Mouse (Mus musculus): ENCODE data around the gene Zc3h10.
"Not testable (repeated sequence)": the region's sequence is repeated elsewhere in the genome, so short reads cannot be mapped to it uniquely, and the experiment has no call there.

Gene Zc3h10

DNA sequence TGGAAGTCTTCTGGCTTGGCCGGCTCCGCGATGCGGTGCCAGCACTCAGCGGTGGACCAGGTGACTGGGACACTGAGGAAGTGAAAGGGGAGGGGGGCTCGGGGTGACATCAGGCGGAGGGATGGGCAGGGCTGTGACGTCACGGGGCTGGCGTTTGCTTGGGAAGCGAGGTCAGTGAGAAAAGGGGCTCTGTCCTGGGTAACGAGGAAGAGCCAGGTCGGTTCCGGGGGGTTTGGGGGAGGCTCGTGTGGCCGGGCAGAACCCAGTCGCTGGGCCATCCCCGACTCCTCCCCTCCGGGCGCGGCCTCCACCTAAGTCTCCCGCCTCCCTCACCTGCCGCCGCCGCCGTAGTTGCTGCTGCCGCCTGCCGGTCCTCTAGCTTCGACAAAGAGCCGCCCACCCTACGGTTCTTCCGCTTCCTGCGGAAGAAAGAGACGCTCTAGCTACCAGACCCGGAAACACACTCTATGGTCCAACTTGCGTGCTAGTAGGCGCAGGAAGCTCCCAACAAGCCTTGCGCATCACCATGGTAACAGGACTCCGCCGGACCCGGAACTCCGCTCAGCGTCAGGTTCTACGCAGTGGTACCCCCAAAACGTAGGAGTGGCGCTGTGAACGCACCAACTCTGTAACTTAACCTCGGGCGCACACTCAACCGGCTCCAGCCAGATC, at the start of gene Zc3h10:
Gene Zc3h10, minus strand, starts transcription at position 414 of the 672 bp plus-strand sequence.
- peak; percentile 98 for DNase-seq (ENCODE audit: low read depth)

DNA sequence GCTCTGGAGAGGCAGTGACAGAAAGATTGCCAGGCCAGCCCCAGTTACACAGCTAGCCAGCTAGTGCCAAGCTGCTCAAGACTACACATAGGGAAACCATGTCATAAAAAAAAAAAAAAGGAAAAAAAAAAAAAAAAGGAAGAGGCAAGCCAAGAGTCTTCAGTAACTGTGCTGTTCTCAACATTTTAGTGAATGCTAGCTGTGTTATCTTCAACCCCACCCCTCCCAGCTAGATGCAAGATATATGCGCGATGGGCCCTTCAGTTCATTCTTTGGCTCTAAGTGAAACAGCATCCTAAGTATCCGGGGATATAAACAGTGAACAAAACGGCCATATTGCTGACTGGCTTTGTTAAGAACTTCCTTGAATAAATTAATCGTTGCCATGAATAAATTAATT, 45.2 kb upstream of the Zc3h10 start:
- no peak for DNase-seq (ENCODE audit: low read depth)

DNA sequence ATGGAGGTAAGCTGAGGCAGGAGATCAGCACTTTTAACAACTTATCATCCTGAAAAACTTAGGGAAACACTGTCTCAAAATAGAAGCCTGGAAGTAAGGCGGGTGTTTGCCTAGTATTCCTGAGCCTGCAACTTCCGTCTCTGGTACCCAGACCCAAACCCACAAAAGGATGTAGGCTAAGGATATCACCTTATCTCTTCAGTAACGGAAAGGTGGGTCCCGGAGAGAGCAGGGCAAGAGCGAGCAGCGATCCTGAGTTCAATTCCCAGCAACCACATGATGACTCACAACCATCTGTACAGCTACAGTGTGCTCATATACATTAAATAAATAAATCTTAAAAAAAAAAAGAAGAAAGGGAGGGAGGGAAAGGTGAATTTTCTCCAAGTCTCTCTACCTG, 43.9 kb upstream of the Zc3h10 start:
- no peak for DNase-seq (ENCODE audit: low read depth)

DNA sequence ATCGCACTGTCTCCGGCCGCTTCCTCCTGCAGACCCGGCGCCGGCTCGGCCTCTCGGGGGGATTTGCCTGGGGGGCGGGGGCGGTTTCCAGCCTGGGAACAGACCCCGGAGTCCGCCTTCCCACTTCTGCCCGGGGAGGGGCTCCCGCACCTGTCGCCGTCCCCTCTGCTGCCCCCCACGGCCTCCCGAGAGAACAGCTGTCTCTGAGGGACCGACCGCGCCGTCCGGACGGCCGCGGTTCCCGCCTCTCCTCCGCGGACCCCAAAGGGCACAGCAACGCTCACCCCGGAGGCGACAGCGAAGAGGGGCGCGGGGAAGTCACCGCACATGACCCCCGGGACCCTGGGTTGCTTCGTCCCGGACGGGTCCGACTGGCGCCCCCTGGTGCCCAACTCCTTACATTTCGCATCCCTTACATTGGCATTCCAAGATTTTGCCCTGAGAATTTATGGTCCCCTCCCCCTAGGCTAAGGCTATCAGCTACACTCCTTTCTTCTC, 42.7 kb upstream of the Zc3h10 start:
- peak; percentile 78 for DNase-seq (ENCODE audit: low read depth)

DNA sequence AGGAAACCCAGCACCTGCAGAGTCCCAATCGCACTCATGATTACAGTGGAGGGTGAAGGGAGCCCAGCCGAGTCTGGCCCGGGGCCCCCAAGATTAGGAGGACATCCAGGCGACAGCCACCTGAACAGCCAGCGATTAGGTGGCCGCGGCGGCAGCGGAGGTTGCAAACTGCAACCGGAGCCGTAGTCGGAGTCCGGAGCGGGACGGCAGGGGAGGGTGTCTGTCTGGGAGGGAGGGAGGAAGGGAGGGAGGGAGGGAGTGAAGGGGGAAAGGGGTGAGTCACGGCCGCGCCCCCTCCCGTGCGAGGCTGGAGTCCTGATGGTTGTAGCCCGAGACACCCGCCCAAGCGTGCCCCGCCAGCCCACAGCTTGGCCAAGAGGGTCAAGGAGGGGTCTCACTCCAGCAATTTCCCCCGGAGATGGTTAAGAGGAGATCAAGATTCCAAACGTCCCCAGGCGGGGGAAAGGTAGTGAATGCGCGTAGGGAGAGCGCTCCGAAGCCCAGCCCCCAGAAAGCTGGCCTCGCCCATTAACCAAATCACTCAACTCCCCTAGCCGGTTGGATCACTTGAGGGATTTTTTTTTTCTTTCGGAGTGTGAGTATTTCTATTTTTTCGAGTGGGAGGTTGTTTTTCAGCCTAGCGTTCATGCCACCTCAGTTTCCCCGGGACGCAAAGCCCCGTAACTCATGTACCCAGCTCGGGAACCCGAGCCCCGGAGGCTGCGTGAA, 42.1 kb upstream of the Zc3h10 start, which contains the start of gene Erbb3:
Gene Erbb3, minus strand, starts transcription at position 189 of the 729 bp plus-strand sequence.
- peak; percentile 74 for DNase-seq (ENCODE audit: low read depth)

DNA sequence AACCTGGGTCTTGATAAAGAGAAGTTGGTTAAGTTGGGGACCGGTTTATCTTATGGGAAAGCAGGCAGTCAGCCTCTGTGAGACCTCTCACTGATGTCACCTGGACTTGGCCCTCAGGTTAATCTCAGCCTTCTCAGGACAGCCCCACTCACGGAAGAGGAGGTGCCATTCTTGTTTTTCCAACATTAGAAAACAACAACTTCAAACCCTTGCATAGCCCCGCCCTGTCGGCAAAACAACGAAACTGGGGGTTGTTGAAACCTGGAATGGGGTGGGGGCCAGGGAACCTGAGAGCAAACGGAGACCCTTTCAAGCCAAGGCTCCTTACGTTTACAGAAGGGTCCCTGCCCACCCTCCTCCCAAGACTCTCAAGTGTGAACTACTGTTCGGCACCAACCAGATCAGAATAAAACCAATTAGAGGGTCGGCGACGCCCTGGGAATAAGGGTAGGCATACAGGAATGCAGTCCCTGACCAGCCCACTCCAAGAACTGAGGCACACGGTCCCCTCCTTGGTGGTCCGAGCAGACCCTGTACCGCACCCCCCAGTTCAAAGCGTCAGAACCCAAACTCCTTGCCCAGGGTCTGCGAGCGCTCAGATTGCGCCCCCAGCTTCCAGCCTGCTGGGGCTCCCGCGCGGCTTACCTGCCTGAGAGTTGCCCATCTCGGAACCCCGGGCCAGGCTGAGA, 41.3 kb upstream of the Zc3h10 start:
- DNase-seq (ENCODE audit: low read depth): no peak

DNA sequence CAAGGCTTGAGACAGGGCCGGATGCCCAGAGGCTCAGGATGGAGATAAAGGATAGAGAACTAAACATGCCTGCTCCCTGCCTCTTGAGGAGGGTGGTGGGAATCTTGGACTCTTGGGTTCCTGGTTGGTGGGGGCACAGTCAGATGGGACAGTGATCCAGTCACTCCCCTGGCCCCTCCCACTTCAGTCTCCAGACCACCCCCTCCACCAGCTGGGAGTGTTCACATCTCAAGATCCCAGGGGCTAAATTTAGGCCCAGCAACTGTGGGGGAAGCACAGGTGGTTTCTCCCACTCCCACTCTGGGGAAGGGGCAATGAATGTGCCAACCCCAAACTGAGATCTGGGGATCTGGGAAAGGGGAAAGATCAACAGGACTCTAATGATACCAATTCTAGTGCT, 40.6 kb upstream of the Zc3h10 start:
- no peak for DNase-seq (ENCODE audit: low read depth)

DNA sequence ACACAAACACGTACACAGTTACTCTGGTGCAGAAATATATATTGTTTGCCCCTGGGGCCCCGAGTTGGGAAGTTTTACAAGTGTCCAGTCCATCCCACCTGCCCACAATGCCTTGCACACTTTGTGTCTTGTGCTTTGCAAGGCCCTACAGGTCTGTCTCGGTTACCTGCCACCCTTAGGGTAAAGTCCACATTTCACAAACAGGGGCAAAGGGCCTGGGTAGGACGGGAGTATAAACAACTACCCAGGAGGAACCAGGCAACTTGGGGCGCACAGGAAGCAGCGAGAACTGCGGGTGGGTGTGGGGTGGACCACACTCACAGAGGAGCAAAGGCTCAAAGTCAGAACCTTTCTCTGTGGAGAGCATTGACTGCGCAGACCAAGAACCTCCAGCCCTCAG, 40.1 kb upstream of the Zc3h10 start:
- no peak for DNase-seq (ENCODE audit: low read depth)

DNA sequence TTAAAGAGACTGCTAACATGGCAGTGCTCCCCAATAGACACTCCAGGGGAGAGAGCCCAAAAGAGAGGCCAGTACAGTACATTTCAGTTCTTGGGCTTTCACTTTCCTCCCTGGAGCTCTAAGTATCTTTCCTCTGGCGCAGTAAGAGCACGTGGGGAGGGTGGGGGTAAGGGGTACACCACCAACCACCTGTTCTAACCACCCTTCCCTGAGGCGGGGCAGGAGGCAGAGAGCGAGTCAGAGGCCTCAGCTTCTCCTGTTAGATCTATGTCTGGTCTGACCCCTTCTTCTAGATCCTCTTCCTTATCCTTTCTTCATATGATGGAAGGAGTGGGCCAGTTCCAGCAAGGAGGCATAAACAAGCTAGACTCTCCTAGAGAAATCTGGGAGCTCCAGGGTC, 39.5 kb upstream of the Zc3h10 start:
- no peak for DNase-seq (ENCODE audit: low read depth)

DNA sequence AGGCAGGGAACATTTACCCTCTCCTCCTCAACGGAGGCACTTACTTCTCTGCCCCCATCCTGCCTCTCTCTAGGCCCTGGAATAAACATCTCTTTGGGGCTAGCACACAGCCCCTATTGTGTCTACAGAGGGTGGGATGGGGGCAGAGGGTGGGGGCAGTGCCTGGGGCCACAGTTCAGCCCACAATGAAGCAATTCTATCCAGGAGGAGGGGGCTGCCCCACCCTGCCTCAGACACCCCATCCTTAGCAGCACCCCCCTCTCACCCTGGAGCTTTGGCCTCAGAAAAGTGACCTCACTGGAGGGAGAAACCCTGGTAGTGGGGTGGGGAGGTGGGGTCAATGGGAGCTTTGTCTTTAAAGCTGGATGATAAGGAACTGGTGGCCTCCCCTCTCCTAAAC, 39.0 kb upstream of the Zc3h10 start:
- DNase-seq (ENCODE audit: low read depth): no peak

DNA sequence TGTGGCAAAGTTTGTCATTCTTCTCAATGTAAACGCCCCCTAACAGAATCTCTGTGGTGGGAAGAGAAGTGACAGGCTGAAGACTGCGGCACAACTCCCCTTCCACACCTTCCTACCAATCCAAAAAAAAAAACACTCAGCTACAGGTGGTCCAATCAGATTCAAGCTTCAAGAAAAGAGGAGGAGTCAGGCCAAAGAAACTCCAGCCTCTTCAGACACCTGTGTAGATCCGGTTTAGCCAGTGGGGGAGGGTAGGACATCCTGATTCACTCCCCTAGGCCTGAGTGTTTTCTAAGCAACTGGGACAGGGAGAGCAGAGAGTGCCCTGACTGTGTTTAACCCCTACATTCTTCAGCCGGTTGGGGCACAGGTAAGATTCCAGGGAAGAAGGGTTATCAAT, 36.8 kb upstream of the Zc3h10 start:
- DNase-seq (ENCODE audit: low read depth): no peak

DNA sequence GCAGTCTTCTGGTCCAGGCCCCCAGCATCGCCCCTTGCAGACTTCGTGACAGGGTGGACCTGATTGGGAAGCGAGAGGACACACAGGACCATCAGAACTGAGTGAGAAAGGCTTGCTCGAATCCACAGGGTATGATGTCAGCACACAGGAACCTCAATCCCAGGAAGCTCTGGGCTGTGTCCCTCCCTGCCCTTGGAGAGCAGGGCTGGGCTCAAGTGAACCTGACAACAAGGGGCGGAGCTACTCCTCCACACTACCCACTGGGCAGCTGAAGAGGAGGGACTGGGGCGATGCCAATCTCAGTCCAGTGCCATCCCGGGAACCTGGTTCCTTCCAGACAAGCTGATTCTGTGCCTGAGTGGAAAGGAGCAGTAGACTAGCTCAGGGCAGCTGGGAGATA, 36.1 kb upstream of the Zc3h10 start:
- DNase-seq (ENCODE audit: low read depth): peak; percentile 39

DNA sequence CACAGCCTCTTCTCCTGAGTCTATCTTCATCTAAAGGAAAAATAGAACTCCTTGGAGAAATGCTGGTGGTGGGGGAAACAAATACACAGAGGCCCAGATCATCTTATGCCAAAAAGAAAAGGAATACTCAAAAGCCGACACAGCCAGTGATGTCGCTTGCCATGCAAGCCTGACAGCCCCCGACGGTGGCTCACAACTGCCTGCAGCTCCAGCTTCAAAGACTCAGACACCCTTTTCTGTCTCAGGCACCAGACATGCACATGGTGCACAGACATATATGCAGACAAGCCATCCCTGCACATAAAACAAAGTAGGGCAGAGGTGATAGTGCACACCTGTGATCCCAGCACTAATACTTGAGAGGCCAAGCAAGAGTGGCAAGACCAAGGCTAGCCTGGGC, 32.2 kb upstream of the Zc3h10 start:
- DNase-seq (ENCODE audit: low read depth): no peak

DNA sequence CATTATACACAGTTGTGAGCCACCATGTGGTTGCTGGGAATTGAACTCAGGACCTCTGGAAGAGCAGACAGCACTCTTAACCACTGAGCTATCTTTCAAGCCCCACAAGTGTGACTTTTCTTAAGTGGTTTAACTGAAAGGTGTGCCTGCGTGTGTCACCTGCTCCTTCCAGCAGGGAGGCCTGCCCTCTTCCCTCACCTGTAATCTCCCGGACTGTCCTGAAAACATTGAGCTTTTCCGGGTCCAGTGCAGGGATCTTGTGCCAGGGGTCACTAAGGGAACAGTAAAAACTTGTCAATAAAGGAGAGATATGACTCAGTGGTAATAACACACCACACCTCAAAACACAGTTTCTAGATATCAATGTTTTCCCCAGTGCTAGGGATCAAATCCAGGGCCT, 31.7 kb upstream of the Zc3h10 start:
- DNase-seq (ENCODE audit: low read depth): no peak

DNA sequence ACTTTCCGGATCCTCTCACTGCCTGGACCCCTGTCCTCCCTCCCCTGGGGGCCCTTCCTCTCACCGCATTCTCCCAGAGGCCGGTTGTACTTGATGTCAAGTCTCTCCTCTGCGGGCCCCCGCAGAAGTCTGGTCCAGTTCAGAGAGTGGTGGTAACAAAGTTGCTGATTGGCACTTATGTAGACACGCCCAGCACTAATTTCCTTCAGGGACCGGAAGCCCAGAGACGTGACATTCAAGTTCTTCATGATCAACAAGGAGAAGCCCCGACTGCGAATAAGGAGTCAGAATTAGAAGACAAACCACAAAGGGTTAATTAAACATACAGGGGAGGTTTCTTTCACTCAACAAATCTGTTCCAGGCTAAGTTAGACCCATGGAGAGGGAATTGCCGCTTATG, 30.8 kb upstream of the Zc3h10 start:
- DNase-seq (ENCODE audit: low read depth): no peak

DNA sequence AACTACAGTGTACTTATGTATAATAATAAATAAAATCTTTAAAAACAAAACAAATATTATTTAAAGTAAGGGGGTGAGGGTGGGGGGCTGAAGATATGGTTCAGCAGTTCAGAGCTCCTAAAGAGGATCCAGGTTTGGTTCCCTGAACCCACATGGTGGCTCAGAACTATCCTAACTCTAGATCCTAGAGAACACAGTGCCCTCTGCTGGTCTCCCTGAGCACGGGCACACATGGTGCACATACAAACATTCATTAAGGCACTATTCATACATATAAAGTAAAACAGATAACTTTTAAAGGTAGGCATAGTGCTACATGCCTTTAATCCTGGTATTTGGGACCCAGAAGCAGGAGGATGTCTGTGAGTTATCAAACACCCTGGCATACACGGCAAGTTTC, 27.5 kb upstream of the Zc3h10 start:
- peak; percentile 34 for DNase-seq (ENCODE audit: low read depth)

DNA sequence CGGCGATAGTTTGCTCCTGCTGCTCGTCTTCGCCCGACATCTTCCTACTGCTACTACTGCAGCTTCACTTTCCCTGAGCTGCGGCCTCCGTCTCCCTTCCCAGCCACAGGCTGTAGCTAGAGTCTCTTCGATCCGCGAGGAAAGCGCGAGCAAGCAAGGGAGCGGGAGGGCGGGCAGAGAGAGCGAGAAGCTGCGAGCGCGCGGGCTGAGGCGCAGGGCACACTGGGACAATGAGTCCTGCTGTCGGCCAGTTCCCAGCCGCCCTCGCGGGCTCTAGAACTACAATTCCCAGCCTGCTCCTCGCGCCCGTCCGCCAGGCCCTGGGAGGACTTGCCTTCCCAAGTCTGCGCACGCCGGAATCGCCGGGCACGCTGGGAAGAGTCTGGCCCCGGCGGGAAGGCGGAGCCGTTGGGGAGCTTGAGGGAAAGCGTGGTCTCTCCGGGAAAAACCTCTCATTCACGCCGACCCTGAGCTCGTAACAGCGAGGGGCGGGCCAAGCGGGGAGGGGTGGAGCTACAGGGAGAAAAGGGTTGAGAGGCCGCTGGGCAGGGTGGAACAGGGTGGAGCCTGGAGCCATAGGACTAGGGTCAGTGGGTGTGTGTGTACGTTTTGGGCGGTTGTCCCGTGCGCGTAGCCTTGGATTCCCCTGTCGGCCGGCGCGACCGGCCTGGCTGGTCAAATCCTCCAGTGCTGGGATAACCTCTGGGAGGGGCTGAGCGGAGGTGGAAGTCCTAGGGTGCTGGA, 18.4 kb upstream of the Zc3h10 start, which contains the start of gene Pa2g4:
Gene Pa2g4, minus strand, starts transcription at position 200 of the 744 bp plus-strand sequence.
- DNase-seq (ENCODE audit: low read depth): peak; percentile 100

DNA sequence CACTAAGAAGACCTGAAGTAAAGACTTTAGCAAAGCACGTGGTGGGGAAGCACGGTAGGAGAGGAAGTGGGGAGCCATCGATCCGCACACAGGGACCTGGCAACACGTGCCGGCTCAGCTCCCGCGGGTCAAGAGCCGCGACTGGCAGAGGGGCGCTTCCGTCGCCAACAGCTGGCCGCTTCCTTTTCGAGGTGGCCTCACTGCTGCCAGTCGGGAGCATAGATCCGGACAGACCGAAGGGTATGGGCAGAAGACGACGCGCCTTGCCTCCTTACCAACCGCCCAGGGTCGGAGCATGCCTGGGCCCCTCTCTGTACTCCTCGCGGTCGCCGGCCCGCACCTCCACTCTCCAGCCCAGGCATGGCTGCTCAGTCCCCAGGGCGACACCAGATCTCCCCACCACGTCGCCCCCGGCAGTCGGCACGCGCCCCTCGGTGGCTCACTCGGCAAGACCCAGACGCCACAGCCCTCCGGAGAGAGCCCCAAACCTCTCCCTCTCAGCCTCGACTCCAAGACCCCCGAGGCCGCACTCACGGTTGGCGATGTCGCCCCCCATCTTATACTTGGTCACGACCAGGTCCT, 17.7 kb upstream of the Zc3h10 start:
- DNase-seq (ENCODE audit: low read depth): peak; percentile 31

DNA sequence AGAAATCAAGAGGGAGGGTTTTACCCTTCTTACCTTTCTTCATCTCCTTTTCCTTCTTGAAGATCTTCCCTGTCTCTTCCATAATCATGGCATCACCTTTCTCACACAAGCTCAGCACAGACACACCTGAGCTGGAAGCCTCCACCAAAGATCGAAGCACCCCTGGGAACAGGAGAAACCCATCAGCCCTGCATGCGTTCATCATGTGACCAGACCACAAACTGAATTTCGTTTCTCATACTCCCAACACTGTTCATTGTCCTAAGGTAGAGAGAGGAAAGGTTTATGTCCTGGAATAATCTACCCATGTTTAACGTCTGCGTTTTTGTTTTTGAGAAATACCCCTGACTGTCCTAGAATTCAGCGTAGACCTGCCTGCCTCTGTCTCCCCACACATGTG, 16.0 kb upstream of the Zc3h10 start:
- DNase-seq (ENCODE audit: low read depth): no peak

DNA sequence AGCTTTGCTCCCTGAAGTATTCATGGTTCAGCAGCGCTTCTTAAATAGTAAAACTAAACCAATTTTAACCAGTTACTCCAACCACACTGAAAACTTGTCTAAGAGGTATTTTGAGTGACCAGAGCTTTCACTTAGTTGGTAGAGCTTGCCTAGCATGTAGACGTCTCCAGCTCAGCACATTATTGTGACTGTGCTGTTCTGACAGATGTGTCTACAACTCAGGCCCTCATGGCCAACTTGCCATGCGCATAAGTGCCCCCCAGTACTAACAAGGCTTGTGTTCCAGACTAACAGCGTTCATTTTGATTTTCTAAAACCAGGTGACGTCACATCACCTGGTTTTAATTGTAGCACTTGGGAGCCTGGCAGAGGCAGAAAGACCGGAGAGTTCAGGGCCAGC, 9.4 kb upstream of the Zc3h10 start:
- no peak for DNase-seq (ENCODE audit: low read depth)

DNA sequence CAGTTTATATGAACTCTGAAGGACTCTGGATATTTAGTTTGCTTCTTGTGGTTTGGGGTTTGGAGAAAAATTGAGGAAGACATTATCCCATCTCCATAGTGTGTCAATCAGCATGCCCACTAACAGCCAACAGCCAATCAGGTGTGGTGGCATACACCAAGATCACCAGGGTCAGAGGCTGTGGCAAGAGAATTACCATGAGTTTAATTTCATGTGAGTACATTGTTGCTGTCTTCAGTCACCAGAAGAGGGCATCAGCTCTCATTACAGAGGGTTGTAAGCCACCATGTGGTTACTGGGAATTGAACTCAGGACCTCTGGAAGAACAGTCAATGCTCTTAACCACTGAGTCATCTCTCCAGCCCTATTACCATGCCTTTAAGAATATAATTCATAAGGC, 8.7 kb upstream of the Zc3h10 start:
- peak; percentile 34 for DNase-seq (ENCODE audit: low read depth)

DNA sequence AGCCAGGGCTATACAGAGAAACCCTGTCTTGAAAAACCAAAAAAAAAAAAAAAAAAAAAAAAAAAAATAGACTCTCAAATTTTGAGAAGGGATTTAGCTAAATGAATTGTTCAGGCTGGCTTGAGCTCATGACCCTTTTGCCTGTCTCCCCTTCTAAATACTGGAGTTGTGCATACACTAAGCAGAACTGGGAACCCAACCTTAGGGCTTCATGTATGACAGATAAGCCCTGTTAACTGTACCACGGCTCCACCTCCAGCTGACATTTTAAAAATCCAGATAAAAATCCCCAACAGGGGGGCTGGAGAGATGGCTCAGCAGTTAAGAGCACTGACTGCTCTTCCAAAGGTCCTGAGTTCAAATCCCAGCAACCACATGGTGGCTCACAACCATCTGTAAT, 8.0 kb upstream of the Zc3h10 start:
- DNase-seq (ENCODE audit: low read depth): not testable (repeated sequence)
